Mouse (Mus musculus): ENCODE data around the gene Cars2. TPM values are rescaled to one million over a fixed set of nuclear protein-coding genes. Genes with fewer than 3 reads are reported as not detected.

The Cars2 gene
- total and polyA plus RNA-seq, 3 experiments = 45.6 to 67.1 (median 46.4) TPM

DNA sequence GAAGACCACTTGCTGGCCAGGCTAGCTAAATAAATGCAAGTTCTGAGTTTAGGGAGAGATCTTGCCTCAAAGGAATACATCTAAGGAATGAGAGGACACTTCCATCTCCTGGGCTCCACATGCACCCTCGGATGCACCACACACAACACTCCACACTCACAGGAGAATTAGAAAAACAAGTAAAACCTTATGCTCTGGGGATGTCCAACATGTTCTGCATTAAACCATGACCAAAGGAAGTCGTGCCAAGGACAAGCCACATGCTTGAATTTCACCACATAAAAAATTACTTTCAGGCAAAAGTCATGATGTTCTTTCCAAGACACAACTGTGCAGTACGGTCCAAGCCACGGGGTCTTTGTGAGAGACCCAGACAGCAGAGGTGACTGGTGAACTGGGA lies 41.3 kb upstream of the Cars2 start:
- H3K36me3 ChIP-seq (replicated peaks in 1 of 2; ENCODE audit: control insufficient read depth in 1 of 2, insufficient read depth in 1 of 2, low read length in 1 of 2) = no peaks in the 10 kb centered on the region
- no peak overlapping the region for H3K9ac ChIP-seq (ENCODE audit: insufficient read depth, low read depth)
- peaks cover 2% of the 10 kb centered on the region for H3K9me3 ChIP-seq (replicated peaks; ENCODE audit: low read length)
- no peaks in the 10 kb centered on the region for H3K79me2 ChIP-seq (replicated peaks; ENCODE audit: control insufficient read depth, extremely low read depth, insufficient read depth, poor library complexity, severe bottlenecking)
- TF ChIP-seq NRF1 (IDR thresholded peaks at IDR 0.05; ENCODE audit: low read depth, low read length) (no peak), POLR2A (IDR thresholded peaks at IDR 0.05; ENCODE audit: low read depth, low read length) (no peak), KAT2A (IDR thresholded peaks at IDR 0.05; ENCODE audit: insufficient replicate concordance, low read length) (no peak), CHD2 (IDR thresholded peaks at IDR 0.05; ENCODE audit: low read length) (no peak), USF1 (IDR thresholded peaks at IDR 0.05; ENCODE audit: low read depth, low read length) (no peak), ZMIZ1 (IDR thresholded peaks at IDR 0.05; ENCODE audit: low read depth, low read length) (no peak), EP300 (IDR thresholded peaks at IDR 0.05; ENCODE audit: low read length) (no peak), JUND (conservative IDR thresholded peaks at IDR 0.05; ENCODE audit: low read depth, low read length) (no peak), IRF4 (IDR thresholded peaks at IDR 0.05; ENCODE audit: low read depth, low read length) (no peak), GABPA (IDR thresholded peaks at IDR 0.05; ENCODE audit: insufficient replicate concordance, low read depth, low read length) (no peak), ZKSCAN1 (IDR thresholded peaks at IDR 0.05; ENCODE audit: borderline replicate concordance, low read depth, low read length) (no peak), ELF1 (IDR thresholded peaks at IDR 0.05; ENCODE audit: low read depth, low read length) (no peak)
- H3K4me3 ChIP-seq (replicated peaks in 1 of 3; ENCODE audit: low read depth in 2 of 3, low read length in 2 of 3, poor library complexity in 1 of 3) = no peak overlapping the region
- H3K27ac ChIP-seq (ENCODE audit: insufficient read depth, low read depth) = no peak overlapping the region
- in situ Hi-C loops (cut with MboI; ENCODE audit: low pct_ligation_motif_present, low pct_unique_long_range_greater_than_20kb, low sequenced_read_pairs) (no loop called here), dilution Hi-C loops (cut with MboI; ENCODE audit: extremely low pct_ligation_motif_present, extremely low pct_unique_long_range_greater_than_20kb, low sequenced_read_pairs) (no loop called here)
- no peaks in the 10 kb centered on the region for H3K27me3 ChIP-seq (replicated peaks)
- no peak overlapping the region for H3K4me2 ChIP-seq (ENCODE audit: insufficient read depth, low read depth, poor library complexity, severe bottlenecking)
- DNase-seq (ENCODE audit: extremely low read depth) = no peak
- peaks cover 4 to 6% of the 10 kb centered on the region in 2 experiments; a peak in 3 of 4 replicates for H3K4me1 ChIP-seq (ENCODE audit: control insufficient read depth in 1 of 2, insufficient read depth in 2 of 2)

DNA sequence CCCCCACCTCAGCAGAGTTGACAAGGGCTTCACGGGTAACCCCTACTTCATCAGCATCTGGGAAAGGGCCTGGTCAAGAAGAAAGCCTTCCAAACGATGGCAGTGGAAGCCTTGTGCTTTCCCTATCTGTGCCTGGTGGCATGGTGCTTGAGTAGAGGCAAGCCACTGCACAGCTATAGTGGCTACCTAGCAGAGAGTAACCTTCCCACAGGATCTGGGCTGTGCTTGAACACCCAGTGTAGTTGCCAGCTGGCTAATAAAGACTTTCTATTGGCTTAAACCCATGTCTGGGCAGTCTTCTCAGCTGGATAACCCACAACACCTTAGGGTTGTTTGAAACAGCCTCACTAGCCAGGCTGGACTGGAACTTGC lies 35.8 kb upstream of the Cars2 start:
- H3K4me3 ChIP-seq (replicated peaks in 1 of 3; ENCODE audit: low read depth in 2 of 3, low read length in 2 of 3, poor library complexity in 1 of 3) = no peak overlapping the region
- in situ Hi-C loops (cut with MboI; ENCODE audit: low pct_ligation_motif_present, low pct_unique_long_range_greater_than_20kb, low sequenced_read_pairs) (no loop called here), dilution Hi-C loops (cut with MboI; ENCODE audit: extremely low pct_ligation_motif_present, extremely low pct_unique_long_range_greater_than_20kb, low sequenced_read_pairs) (no loop called here)
- no peak overlapping the region for H3K9ac ChIP-seq (ENCODE audit: insufficient read depth, low read depth)
- H3K9me3 ChIP-seq (replicated peaks; ENCODE audit: low read length) = peaks cover 8% of the 10 kb centered on the region
- H3K27ac ChIP-seq (ENCODE audit: insufficient read depth, low read depth) = no peak overlapping the region
- no peak overlapping the region for H3K4me2 ChIP-seq (ENCODE audit: insufficient read depth, low read depth, poor library complexity, severe bottlenecking)
- no peak for DNase-seq (ENCODE audit: extremely low read depth)
- TF ChIP-seq CHD1 (IDR thresholded peaks at IDR 0.05; ENCODE audit: low read depth, low read length) (no peak), ZC3H11A (IDR thresholded peaks at IDR 0.05; ENCODE audit: low read depth, low read length) (no peak)
- H3K4me1 ChIP-seq (ENCODE audit: control insufficient read depth in 1 of 2, insufficient read depth in 2 of 2) = no peaks in the 10 kb centered on the region
- no peaks in the 10 kb centered on the region for H3K36me3 ChIP-seq (replicated peaks in 1 of 2; ENCODE audit: control insufficient read depth in 1 of 2, insufficient read depth in 1 of 2, low read length in 1 of 2)
- no peaks in the 10 kb centered on the region for H3K27me3 ChIP-seq (replicated peaks)
- no peaks in the 10 kb centered on the region for H3K79me2 ChIP-seq (replicated peaks; ENCODE audit: control insufficient read depth, extremely low read depth, insufficient read depth, poor library complexity, severe bottlenecking)

Data from CH12.LX (cell line).